Mouse (Mus musculus) A20 (cell line): ENCODE data around the gene Diexf.

ENCODE experiments used
- DNase-seq: peaks from one replicate; pipeline ENCODE4 v3.0.0-alpha.2; 2011; ENCODE audit warnings: low read depth, low spot score

The Diexf gene

GRCm38 (mm10) chr1:193086842-193087476 is 43.1 kb downstream of the Diexf start:
- no peak for DNase-seq

DNA sequence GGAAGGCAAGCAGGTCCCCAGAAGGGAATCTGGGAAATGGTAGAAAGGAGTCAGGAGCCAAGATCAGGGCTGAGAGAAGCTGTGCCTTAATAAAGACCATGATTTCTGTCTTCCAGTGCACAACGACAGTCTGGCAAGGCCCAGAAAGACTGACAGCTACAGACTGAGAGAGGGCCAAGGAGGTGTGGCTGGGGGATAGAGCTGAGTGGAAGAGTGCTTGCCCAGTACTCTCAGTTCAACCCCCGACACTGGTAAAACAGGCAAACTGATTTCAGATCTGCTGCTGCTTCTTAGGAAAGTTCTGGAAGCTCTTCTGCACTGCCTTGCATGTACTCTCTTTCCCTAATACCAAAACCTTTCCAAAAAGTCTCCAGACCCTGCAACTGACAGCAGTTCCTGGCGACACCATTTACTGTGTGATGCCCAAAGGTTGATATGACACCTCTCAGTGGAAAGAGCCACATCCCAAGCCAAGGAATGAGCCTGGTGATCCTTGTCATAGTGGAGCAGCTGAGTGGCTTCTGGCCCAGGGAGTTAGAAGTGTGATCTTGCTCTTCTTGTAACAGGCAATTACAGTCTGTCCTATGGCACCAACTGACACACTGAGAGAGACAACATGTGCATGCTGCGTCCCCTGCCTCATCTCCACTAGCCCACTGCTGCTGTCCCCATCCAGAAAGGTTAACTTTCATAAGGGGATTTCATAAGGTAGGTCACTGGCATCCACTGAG is 43.8 kb downstream of the Diexf start:
- no peak for DNase-seq

GRCm38 (mm10) chr1:193085541-193086020 is 44.5 kb downstream of the Diexf start:
- no peak for DNase-seq

DNA sequence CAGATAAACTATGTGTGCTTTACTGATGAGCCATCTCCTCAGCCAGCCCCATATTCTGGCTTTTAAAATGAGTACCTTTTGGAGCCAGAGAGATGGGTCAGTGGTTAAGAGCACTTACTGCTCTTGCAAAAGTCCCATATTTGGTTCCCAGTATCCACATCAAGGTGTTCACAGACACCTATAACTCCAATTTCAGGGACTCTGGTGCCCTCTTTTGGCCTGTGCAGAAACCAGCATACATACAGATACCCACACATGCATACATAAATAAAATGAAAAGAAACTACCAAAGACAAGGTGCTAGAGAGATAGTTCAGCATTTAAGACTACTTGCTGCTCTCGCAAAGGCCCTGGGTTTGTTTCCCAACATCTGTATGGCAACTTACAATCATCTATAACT is 46.1 kb downstream of the Diexf start:
- DNase-seq, result no peak

DNA sequence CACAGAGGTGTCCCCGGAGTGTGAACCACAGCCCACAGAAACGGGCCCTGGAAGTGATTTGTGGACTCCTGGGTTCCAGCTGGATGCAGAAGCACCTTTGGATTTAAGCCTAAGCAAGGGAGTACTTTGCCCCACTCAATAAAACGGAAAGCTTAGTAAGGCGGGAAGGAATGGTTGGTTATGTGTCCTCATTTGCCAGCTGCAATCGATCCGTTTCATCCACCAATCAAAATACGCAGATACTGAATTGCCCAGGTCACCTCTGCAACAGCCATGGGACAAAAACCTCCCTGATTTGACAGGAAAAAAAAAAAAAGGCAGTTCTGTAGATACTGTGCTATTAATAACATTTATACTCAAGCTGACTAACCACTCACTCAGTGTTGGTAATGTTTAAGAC is 47.0 kb downstream of the Diexf start:
- no peak for DNase-seq

DNA sequence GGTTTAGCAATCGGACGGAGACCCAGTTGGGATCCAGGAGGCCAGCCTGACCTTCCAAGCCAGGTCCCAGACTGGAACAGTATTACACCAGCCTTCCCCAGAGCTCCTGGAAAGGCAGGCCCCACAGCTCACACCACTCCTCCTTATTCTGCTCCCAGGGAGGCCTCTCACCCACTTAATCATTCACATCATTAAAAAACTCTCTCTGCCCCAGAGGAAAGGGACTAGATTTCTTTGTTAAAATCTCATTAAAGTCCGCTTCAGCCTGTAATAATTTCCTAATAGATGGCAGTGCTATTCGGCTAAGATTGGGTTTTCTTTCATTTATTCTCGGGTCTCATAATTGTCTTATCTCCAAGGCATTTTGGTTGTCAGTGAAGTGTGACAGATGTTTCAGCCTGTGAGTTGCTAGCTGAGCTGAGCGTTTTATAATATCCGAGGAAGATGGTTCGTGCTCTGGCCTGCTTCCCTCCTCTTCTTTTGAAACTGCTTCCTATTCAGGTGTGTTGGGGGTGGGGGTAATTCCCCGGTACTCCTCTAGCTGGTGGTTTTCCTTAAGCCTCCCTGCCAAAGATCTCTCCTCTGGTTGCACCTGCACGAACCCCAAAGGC is 47.7 kb downstream of the Diexf start:
- DNase-seq, result no peak

DNA sequence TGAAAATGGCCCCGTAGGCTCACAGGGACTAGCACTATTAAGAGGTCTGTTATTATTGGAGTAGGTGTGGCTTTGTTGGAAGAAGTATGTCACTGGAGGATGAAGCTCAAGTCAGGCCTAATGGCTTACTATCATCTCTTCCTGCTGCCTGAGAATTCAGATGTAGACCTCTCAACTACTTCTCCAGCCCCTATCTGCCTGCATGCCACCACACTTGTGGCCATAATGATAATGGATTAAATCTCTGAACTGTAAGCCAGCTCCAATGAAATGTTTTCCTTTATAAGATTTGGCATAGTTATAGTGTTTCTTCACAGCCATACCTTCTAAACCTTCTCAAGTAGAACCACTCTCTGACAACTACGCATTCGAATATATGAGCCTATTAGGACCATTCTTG is 67.5 kb downstream of the Diexf start:
- DNase-seq, result no peak

DNA sequence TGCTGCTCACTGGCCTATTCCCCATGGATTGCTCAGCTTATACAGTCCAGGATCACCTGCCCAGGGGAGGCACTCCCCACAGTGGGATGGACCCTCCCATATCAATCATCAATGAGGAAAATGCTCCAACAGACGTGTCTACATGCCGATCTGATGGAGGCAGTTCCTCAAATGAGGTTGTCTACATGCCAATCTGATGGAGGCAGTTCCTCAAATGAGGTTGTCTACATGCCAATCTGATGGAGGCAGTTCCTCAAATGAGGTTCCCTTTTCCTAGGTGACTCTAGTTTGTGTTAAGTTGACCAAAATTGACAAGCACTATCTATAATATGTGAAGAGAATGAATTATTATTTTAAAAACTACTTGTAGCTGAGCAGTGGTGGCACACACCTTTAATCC is 69.9 kb downstream of the Diexf start:
- DNase-seq, result no peak

DNA sequence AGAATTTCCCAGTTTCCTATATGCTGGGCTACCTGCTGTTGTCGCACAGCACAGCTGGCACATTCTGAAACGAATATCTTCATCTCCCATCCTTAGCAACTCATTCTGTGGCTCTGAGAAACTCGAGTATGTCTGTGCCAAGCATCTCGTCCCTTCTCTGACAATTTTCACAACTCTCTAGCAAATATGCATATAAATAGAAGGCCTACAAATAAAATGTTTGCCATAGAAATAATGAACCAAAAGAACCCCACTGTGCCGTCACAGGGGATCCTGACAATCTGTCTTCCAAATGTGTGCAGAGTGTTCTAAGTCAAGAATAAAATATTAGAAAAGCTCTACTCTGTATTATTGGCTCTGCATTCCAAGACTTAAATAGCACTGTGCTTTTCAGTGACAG is 70.5 kb downstream of the Diexf start:
- DNase-seq, result no peak

- DNase-seq, result no peak
These were observed 75.7 kb downstream of the Diexf start for GRCm38 (mm10) chr1:193054401-193054800.

GRCm38 (mm10) chr1:193053065-193053464 is 77.0 kb downstream of the Diexf start:
- DNase-seq, result no peak

GRCm38 (mm10) chr1:193047616-193048015 is 82.5 kb downstream of the Diexf start:
- no peak for DNase-seq

DNA sequence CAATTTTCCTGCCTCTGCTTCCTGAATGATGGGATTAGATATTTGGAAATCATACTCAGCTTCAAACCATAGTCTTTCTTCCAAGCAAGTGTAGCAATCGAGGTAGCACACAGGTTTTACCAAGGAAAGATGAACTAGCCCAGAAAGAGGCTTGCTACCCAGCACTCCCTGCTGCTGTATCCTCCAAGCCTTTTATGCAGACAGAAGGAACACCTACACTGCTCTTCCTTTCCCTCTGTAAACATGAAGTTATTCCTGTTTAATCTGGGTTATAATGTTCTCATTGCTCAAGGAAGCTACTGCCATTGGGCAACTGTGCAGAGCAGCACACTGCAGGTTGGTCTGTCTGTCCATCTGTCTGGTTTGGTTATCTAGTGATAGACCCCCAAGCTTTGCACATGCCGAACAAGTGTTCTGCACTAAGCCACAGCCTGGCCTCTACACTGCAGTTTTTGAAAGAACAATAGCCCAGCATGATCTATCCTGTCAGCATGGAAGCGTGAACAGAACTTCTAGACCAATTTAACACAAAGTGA is 87.2 kb downstream of the Diexf start:
- no peak for DNase-seq
